Mouse (Mus musculus): ENCODE results near the gene Zfp526. TPM values are rescaled to one million over a fixed set of nuclear protein-coding genes. Genes with fewer than 3 reads are reported as not detected.
"Not testable (repeated sequence)": the region's sequence is repeated elsewhere in the genome, so short reads cannot be mapped to it uniquely, and the experiment has no call there.

Zfp526 gene
- polyA plus RNA-seq, 1 experiment from 2014 or later, result 3.4 TPM

DNA sequence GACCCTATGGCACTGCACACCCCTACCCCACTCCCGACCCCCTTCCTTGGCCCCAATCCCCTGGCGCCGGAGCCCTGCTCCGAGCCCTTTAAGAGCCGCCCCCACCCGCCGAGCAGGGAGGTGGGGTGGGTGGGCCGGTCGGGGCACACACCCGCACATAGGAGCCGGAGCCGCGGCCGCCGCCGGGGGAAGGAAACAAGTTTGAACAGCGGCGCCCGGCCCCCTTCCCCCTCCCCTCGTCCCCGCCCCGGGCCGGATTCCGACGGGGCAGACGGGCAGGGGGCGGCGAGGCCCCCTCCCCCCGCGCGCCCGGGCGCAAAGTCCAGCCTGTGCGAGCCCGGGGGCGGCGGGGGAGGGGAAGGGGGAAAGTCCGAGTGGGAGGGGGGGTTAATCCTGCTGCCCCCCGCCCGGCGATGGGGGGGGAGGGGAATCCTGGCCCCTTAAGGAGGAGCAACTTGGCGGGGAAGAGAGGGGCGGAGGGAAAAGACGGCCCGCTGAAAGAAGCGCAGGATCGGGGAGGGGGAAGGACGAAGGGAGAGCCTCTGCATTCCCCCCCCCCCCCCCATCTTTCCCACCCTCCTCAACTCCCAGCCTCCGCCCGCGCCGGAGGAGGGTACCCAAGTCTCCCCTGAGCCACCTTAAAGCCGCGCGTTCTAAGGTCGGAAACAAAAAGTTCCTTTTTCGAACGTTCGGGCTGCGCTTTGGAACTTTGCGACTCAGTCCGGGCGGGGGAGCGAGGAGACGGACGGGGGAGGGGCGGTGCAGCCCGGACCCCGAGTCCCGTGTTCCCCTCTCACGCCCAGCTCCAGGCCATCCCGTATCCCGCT lies 28.3 kb downstream of the Zfp526 start:
- DNase-seq (ENCODE audit: low spot score), result peak; percentile 90
- Histone ChIP-seq H3K4me1 (ENCODE audit: control insufficient read depth, insufficient read depth, low read length) (peaks cover 33% of the 10 kb centered on the region), H3K9ac (ENCODE audit: low read length) (peak overlapping the region; percentile 88), H3K9me3 (ENCODE audit: control insufficient read depth, low read length) (no peaks in the 10 kb centered on the region), H3K36me3 (ENCODE audit: control insufficient read depth, insufficient read depth, low read length) (peaks cover 8% of the 10 kb centered on the region), H3K27me3 (ENCODE audit: control insufficient read depth, insufficient read depth, low read length) (no peaks in the 10 kb centered on the region), H3K4me3 (ENCODE audit: low read depth, low read length) (peak overlapping the region; percentile 99), H3K27ac (replicated peaks; ENCODE audit: low read depth, low read length) (peak overlapping the region; percentile 99), H3K4me2 (ENCODE audit: low read depth, severe bottlenecking) (peak overlapping the region; percentile 83)
- 0% methylated on average over 46 of the region's 73 CpGs for WGBS
- peak; percentile 65 for ATAC-seq (ENCODE audit: insufficient number of reproducible peaks, low FRiP score, low TSS enrichment, low read depth)

DNA sequence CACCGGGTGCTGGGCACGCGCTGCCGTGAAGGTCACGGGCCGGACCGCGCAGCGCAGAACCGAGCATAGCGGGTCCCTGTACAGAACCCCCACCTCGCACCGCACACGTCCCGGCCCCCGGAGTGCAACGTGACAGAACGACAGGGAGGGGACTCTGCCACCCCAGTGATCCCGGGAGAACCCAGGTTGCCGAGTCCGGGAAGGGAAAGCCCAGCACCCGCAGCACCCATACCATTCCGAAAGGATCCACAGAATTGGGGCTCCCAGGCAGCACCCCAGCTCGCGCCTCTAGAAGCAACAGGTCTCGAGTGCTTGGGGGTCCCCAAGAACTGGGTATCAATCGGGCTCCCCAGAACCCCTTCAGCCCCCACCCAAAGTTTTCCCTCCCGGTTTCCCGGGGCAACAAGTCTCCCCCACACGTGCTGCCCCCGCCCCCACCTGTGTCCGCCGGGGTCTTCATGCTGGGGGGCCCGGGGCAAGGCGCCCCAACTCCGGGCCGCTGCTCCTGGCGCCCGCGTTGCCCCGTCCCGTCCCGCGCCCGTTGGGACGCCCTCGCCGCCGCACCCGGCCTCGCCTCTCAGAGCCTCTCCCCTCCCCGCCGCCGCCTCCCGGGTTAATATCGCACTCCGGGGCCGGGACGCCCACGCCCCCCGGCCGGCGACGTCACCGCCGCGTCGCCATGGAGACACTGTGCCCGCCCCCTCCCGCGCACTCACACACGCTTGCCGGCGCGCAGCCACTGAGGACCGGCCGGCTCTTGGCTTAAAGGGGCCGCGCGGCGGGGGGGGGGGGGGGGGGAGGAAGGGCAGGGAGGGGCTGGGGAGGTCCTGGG lies 29.1 kb downstream of the Zfp526 start, which contains the start of gene Erf:
Gene Erf (minus strand): TSS at position 621 of the 832 bp plus-strand sequence.
- peaks cover 3% of the 10 kb centered on the region; the same call in 1 of the 2 replicates for H3K36me3 ChIP-seq (ENCODE audit: control insufficient read depth, insufficient read depth, low read length)
- peak; percentile 98 for DNase-seq (ENCODE audit: low spot score)
- H3K4me3 ChIP-seq (ENCODE audit: low read depth, low read length), result peak within 1 kb of the TSS; percentile 99
- peaks cover 33% of the 10 kb centered on the region for H3K4me1 ChIP-seq (ENCODE audit: control insufficient read depth, insufficient read depth, low read length)
- H3K9ac ChIP-seq (ENCODE audit: low read length), result peak within 1 kb of the TSS; percentile 88
- no peaks in the 10 kb centered on the region for H3K9me3 ChIP-seq (ENCODE audit: control insufficient read depth, low read length)
- under 1% methylated on average over 73 of the region's 81 CpGs for WGBS
- peak within 1 kb of the TSS; percentile 99 for H3K27ac ChIP-seq (replicated peaks; ENCODE audit: low read depth, low read length)
- ATAC-seq (ENCODE audit: insufficient number of reproducible peaks, low FRiP score, low TSS enrichment, low read depth), result peak; percentile 74
- H3K27me3 ChIP-seq (ENCODE audit: control insufficient read depth, insufficient read depth, low read length), result no peaks in the 10 kb centered on the region
- peak within 1 kb of the TSS; percentile 83 for H3K4me2 ChIP-seq (ENCODE audit: low read depth, severe bottlenecking)

DNA sequence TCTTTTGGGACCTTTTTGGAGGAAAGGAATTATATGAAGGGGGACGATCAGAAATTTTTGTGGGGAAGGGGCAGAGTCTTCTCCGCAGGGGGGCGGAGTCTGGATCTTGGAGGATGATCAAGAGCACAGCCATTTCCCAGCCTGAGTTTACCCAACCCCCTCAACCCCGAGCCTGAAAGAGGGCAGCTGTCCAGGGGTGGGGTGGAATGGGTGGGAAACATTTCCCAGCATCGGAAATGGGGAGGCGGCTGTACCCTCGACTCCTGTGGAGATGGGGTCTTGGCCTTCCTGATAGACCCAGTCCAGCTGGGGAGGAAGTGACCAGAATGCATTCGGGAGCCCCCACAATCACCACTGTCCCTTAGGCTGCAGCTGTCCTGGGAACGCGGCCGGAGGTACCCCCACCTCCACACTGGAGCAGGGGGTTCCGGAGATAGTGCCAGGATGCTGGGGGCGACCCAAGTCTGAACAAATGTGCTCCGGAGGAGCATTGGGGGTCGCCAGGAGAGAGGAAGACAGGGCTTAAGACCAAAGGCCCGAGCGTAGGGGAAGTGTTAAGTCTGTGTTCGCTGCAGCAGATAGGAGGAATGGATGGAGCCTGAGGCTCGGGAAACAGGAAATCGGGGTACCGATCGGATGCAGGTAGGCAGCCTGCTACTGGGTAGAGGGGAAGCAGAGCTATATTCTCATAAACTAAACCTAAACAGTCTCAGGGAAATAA lies 30.0 kb downstream of the Zfp526 start:
- H3K9me3 ChIP-seq (ENCODE audit: control insufficient read depth, low read length), result no peaks in the 10 kb centered on the region
- DNase-seq (ENCODE audit: low spot score) (peak; percentile 74), ATAC-seq (ENCODE audit: insufficient number of reproducible peaks, low FRiP score, low TSS enrichment, low read depth) (no peak)
- no peaks in the 10 kb centered on the region for H3K27me3 ChIP-seq (ENCODE audit: control insufficient read depth, insufficient read depth, low read length)
- peak overlapping the region; percentile 83 for H3K4me2 ChIP-seq (ENCODE audit: low read depth, severe bottlenecking)
- peak overlapping the region; percentile 66 for H3K27ac ChIP-seq (replicated peaks; ENCODE audit: low read depth, low read length)
- H3K36me3 ChIP-seq (ENCODE audit: control insufficient read depth, insufficient read depth, low read length), result 0 out of 2 replicates have a peak, but pooled peaks cover 3% of the 10 kb centered on the region
- peak overlapping the region; percentile 42; the same call in 1 of the 2 replicates for H3K9ac ChIP-seq (ENCODE audit: low read length)
- WGBS, result 3% methylated on average over 22 of the region's 22 CpGs
- H3K4me3 ChIP-seq (ENCODE audit: low read depth, low read length), result peak overlapping the region; percentile 99
- H3K4me1 ChIP-seq (ENCODE audit: control insufficient read depth, insufficient read depth, low read length), result peaks cover 33% of the 10 kb centered on the region

DNA sequence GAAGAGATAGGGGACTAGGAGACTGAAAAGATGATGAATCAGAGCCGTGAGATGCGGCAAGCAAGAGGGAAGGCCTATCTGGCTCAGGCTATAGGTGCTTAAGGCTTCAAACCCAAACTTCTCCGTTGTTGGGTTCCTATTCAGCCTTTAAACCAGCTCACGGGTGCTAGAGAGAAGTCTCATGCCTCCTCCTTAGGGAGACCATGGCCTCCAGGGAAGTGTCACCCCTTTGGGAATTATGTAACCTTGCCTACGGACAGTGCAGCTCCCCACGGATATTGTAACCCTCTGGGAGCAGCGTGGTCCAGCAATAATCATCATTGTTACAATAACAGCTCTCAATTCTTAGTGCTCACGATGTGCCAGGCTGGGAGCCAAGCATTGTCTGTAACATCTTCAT lies 30.6 kb downstream of the Zfp526 start:
- Histone ChIP-seq H3K9ac (ENCODE audit: low read length) (peak overlapping the region; percentile 3; the same call in 1 of the 2 replicates), H3K4me3 (ENCODE audit: low read depth, low read length) (peak overlapping the region; percentile 99; the same call in 1 of the 2 replicates), H3K9me3 (ENCODE audit: control insufficient read depth, low read length) (no peaks in the 10 kb centered on the region), H3K36me3 (ENCODE audit: control insufficient read depth, insufficient read depth, low read length) (no peaks in the 10 kb centered on the region), H3K4me2 (ENCODE audit: low read depth, severe bottlenecking) (peak overlapping the region; percentile 83; the same call in 1 of the 2 replicates), H3K4me1 (ENCODE audit: control insufficient read depth, insufficient read depth, low read length) (peaks cover 27% of the 10 kb centered on the region), H3K27me3 (ENCODE audit: control insufficient read depth, insufficient read depth, low read length) (no peaks in the 10 kb centered on the region), H3K27ac (replicated peaks; ENCODE audit: low read depth, low read length) (no peak overlapping the region)
- ATAC-seq (ENCODE audit: insufficient number of reproducible peaks, low FRiP score, low TSS enrichment, low read depth), result no peak
- DNase-seq (ENCODE audit: low spot score), result no peak
- WGBS, result 14% methylated on average over 8 of the region's 8 CpGs

DNA sequence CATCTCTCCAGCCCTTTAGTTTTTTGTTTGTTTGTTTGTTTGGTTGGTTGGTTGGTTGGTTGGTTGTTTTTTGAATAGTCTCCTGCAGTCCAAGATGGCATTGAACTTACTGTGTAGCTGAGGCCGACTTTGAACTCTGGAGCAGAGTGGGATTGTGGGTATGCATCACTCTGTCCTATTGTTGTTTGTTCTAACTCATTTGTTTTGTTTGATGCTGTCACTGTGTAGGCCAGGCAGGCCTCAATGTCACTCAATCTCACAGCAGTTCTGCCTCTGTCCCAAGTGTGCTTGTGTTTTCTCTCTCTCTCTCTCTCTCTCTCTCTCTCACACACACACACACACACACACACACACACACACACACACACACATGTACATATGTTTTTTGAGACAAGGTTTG lies 40.7 kb downstream of the Zfp526 start:
- H3K4me2 ChIP-seq (ENCODE audit: low read depth, severe bottlenecking), result no peak overlapping the region
- no peaks in the 10 kb centered on the region for H3K36me3 ChIP-seq (ENCODE audit: control insufficient read depth, insufficient read depth, low read length)
- no peak overlapping the region for H3K4me3 ChIP-seq (ENCODE audit: low read depth, low read length)
- no peak for DNase-seq (ENCODE audit: low spot score)
- no peaks in the 10 kb centered on the region for H3K27me3 ChIP-seq (ENCODE audit: control insufficient read depth, insufficient read depth, low read length)
- 91% methylated on average over 1 of the region's 1 CpGs for WGBS
- no peaks in the 10 kb centered on the region for H3K9me3 ChIP-seq (ENCODE audit: control insufficient read depth, low read length)
- H3K4me1 ChIP-seq (ENCODE audit: control insufficient read depth, insufficient read depth, low read length), result peaks cover 4% of the 10 kb centered on the region
- no peak overlapping the region for H3K9ac ChIP-seq (ENCODE audit: low read length)
- no peak for ATAC-seq (ENCODE audit: insufficient number of reproducible peaks, low FRiP score, low TSS enrichment, low read depth)
- H3K27ac ChIP-seq (replicated peaks; ENCODE audit: low read depth, low read length), result no peak overlapping the region

DNA sequence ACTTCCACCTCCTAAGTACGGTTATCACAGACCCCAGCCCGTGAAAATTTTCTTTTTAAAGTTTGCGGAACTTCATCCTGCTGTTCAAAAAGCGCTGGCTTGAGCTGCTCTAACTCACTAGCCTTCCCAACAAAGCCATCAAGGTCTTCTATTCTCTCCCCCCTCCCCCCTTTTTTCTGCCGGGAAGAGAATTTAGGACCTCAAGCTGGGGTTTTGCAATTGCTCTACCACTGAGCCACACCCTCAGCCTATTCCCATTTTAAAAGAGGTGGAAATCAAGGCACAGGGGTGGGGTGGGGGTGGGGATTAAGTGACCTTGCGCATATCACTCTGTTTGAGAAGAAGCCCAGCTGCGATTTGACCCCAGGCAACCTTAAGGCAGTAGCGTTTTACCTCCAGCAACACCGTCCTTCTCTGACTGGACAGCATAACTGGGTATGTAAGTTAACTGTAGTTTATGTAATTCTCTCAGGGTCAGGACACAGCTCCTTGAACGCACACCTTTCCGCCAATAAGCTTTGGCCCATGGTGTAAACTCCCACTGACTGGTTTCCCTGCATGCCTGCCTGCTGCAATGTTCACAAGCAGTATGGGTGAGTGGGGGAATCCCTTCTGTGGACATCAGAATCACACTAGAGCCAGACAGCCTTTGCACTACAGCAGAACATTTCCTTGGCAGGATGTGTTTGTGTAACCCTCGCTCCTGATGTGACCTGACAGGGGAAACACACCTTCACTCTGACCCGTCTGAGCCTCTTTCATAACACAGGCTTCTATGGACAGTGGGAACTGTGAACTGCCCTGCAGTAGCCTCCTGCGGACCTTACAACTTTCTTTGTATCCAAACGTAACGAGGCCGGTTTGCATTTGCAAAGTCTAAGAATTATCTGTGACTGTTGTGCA lies 43.0 kb downstream of the Zfp526 start:
- Histone ChIP-seq H3K9me3 (ENCODE audit: control insufficient read depth, low read length) (no peaks in the 10 kb centered on the region), H3K4me2 (ENCODE audit: low read depth, severe bottlenecking) (no peak overlapping the region), H3K27ac (replicated peaks; ENCODE audit: low read depth, low read length) (no peak overlapping the region), H3K4me3 (ENCODE audit: low read depth, low read length) (no peak overlapping the region), H3K9ac (ENCODE audit: low read length) (no peak overlapping the region), H3K4me1 (ENCODE audit: control insufficient read depth, insufficient read depth, low read length) (peaks cover 11% of the 10 kb centered on the region), H3K27me3 (ENCODE audit: control insufficient read depth, insufficient read depth, low read length) (no peaks in the 10 kb centered on the region), H3K36me3 (ENCODE audit: control insufficient read depth, insufficient read depth, low read length) (no peaks in the 10 kb centered on the region)
- WGBS, result 29% methylated on average over 17 of the region's 17 CpGs
- DNase-seq (ENCODE audit: low spot score), result no peak
- ATAC-seq (ENCODE audit: insufficient number of reproducible peaks, low FRiP score, low TSS enrichment, low read depth), result no peak

DNA sequence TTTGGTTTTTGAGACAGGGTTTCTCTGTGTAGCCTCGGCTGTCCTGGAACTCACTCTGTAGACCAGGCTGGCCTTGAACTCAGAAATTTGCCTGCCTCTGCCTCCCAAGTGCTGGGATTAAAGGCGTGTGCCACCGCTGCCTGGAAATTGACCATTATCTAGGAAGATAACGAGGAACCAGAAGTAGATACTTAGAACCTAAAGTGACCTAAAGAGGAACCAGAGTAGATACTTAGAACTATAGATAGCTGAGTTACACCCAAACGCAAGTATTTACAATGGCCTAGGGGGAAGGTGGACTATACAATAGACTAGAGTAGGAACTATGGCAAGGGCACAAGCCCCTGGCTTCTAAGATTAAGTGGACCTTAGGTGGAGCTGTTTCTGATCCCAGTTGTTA lies 44.5 kb downstream of the Zfp526 start:
- peaks cover 15% of the 10 kb centered on the region for H3K4me1 ChIP-seq (ENCODE audit: control insufficient read depth, insufficient read depth, low read length)
- H3K4me3 ChIP-seq (ENCODE audit: low read depth, low read length); H3K27me3 ChIP-seq (ENCODE audit: control insufficient read depth, insufficient read depth, low read length); H3K9me3 ChIP-seq (ENCODE audit: control insufficient read depth, low read length); H3K9ac ChIP-seq (ENCODE audit: low read length); H3K4me2 ChIP-seq (ENCODE audit: low read depth, severe bottlenecking); ATAC-seq (ENCODE audit: insufficient number of reproducible peaks, low FRiP score, low TSS enrichment, low read depth); H3K27ac ChIP-seq (replicated peaks; ENCODE audit: low read depth, low read length); DNase-seq (ENCODE audit: low spot score); H3K36me3 ChIP-seq (ENCODE audit: control insufficient read depth, insufficient read depth, low read length): not testable (repeated sequence)
- WGBS, result 95% methylated on average over 5 of the region's 5 CpGs

Data from limb, embryonic 11.5 days (tissue).